Comparison of ENCODE assay signal across 12 mouse cellular contexts in genomic region chr6:53010286-53010685, GRCm38 (mm10). TPM values are rescaled to one million over a fixed set of nuclear protein-coding genes. Genes with fewer than 3 reads are reported as not detected.
A peak's percentile ranks its signal among the peaks of the same experiment; 100 is the strongest.
DNase-seq lines count a peak whose midpoint lies in the region.
"Had no signal": no experiment of that assay in that cellular context is flagged by ENCODE, and none has a peak within 500 bp of the region (broad histone marks: within the 10 kb centered on the region; RNA-seq: fewer than 3 reads in every experiment).

No protein-coding gene starts in this region.

- DNase-seq in heart, adult 11 months, result peak; percentile 73
- DNase-seq in heart, postnatal 14 days, result no peak
- peak; percentile 20 for DNase-seq in cerebellum, adult 8-10 months
- peak; percentile 60 for DNase-seq in cerebellum, adult 9-11 months
- peak; percentile 22 to 32 for DNase-seq in cerebellum, postnatal 36 days
- DNase-seq in frontal cortex, postnatal 10 days (ENCODE audit: low spot score in 2 of 2), result no peak
- no peak for DNase-seq in spleen, adult 12 weeks (ENCODE audit: low spot score)
- DNase-seq: adrenal gland, adult 8-10 months; adrenal gland, postnatal 36 days; gastrocnemius, postnatal 10 days; heart, adult 2 months; kidney, adult 18-20 months had no signal

- intact Hi-C loops in heart, postnatal 14 days (cut with DNase I), result no loop called here

RNA-seq across cellular contexts. Expression of gene Jazf1, which starts 58.1 kb away (rescaled TPM):
- 1 to 10 TPM; 5.0 TPM for total RNA-seq in heart, postnatal 14 days (2021)

Comparison
In these comparisons a context has a peak if more than half of its experiments do, and no peak if none do; other contexts are left out.
1. DNase-seq: peak in heart, adult 11 months (single experiment), cerebellum, adult 8-10 months (single experiment), cerebellum, adult 9-11 months (single experiment) and cerebellum, postnatal 36 days (2 of 2); none in heart, postnatal 14 days (0 of 2), frontal cortex, postnatal 10 days (0 of 2) and spleen, adult 12 weeks (single experiment).